Comparison of ENCODE assay signal across 26 mouse cellular contexts in genomic region chr3:66959972-66960371, GRCm38 (mm10). TPM values are rescaled to one million over a fixed set of nuclear protein-coding genes. Genes with fewer than 3 reads are reported as not detected.
A peak's percentile ranks its signal among the peaks of the same experiment; 100 is the strongest.
DNase-seq lines count a peak whose midpoint lies in the region; ATAC-seq and TF ChIP-seq lines count a peak whose summit lies in the region.
"Had no signal": no experiment of that assay in that cellular context is flagged by ENCODE, and none has a peak within 500 bp of the region (broad histone marks: within the 10 kb centered on the region; RNA-seq: fewer than 3 reads in every experiment).

No protein-coding gene starts in this region.

- peak overlapping the region; percentile 36 for H3K27ac ChIP-seq in MEL (ENCODE audit: control insufficient read depth, low read depth, low read length)
- H3K27ac ChIP-seq: forebrain, embryonic 10.5 days; forebrain, embryonic 13.5 days; gastrocnemius, adult 2 months; hindbrain, embryonic 12.5 days; hindbrain, embryonic 15.5 days had no signal

- H3K9me3 ChIP-seq in megakaryocyte, embryonic 14.5 days = no peaks in the 10 kb centered on the region
- no peaks in the 10 kb centered on the region for H3K9me3 ChIP-seq in MEL (replicated peaks; ENCODE audit: insufficient read depth, low read length)
- H3K9me3 ChIP-seq: forebrain, embryonic 10.5 days; forebrain, embryonic 13.5 days; hindbrain, embryonic 12.5 days; hindbrain, embryonic 15.5 days had no signal

- H3K4me3 ChIP-seq in megakaryocyte, embryonic 14.5 days (replicated peaks) = peak overlapping the region; percentile 20
- no peak overlapping the region for H3K4me3 ChIP-seq in MEL (ENCODE audit: control insufficient read depth in 1 of 2, insufficient read depth in 1 of 2, low read depth in 2 of 2, low read length in 2 of 2)
- H3K4me3 ChIP-seq: forebrain, embryonic 10.5 days; forebrain, embryonic 13.5 days; gastrocnemius, adult 2 months; hindbrain, embryonic 12.5 days; hindbrain, embryonic 15.5 days had no signal

- peaks cover 13% of the 10 kb centered on the region for H3K4me1 ChIP-seq in megakaryocyte, embryonic 14.5 days
- peaks cover 0 to 4% of the 10 kb centered on the region in 2 experiments; a peak in 1 of 4 replicates for H3K4me1 ChIP-seq in MEL (ENCODE audit: control insufficient read depth in 1 of 2, insufficient read depth in 2 of 2, low read length in 2 of 2)
- H3K4me1 ChIP-seq: forebrain, embryonic 10.5 days; forebrain, embryonic 13.5 days; hindbrain, embryonic 12.5 days; hindbrain, embryonic 15.5 days had no signal

- peak; percentile 75 for DNase-seq in MEL (ENCODE audit: low read depth, low spot score)
- peak; percentile 17 for DNase-seq in forelimb bud, embryonic 11.5 days (ENCODE audit: low read depth, low spot score)
- no peak for DNase-seq in right cerebral cortex, adult 2 months (ENCODE audit: low spot score in 2 of 2)
- DNase-seq in ovary, postnatal 10 days (ENCODE audit: low spot score) = no peak
- DNase-seq: adrenal gland, adult 2 months; adrenal gland, postnatal 14 days; B cell, adult 2 months; cerebellum, adult 11 months; cerebellum, adult 2 months; cerebellum, adult 9-11 months; cerebellum, postnatal 25 days; embryo, embryonic 11 days; gastrocnemius, adult 2 months; gastrocnemius, postnatal 14 days; heart, adult 11 months had no signal

- no peaks in the 10 kb centered on the region for H3K36me3 ChIP-seq in megakaryocyte, embryonic 14.5 days (replicated peaks; ENCODE audit: low read length)
- H3K36me3 ChIP-seq in MEL (ENCODE audit: control insufficient read depth in 1 of 2, insufficient read depth in 2 of 2, low read length in 2 of 2) = peaks cover 0 to 5% of the 10 kb centered on the region in 2 experiments; a peak in 2 of 4 replicates
- H3K36me3 ChIP-seq: forebrain, embryonic 10.5 days; hindbrain, embryonic 12.5 days; hindbrain, embryonic 15.5 days had no signal

- ATAC-seq in megakaryocyte, adult 5-6 weeks (ENCODE audit: poor library complexity, severe bottlenecking) = no peak
- ATAC-seq: forebrain, embryonic 13.5 days; forebrain, embryonic 16.5 days had no signal

- peak; percentile 67 to 68 for TF ChIP-seq EP300 in MEL (IDR thresholded peaks at IDR 0.05; ENCODE audit: low read depth in 1 of 2, low read length in 2 of 2)

- TF ChIP-seq CTCF in MEL (IDR thresholded peaks at IDR 0.05 in 2 of 3, conservative IDR thresholded peaks at IDR 0.05 in 1 of 3; ENCODE audit: control insufficient read depth in 1 of 3, insufficient read depth in 1 of 3, low read depth in 2 of 3, low read length in 3 of 3, poor library complexity in 1 of 3, severe bottlenecking in 1 of 3) = no peak

- no peak overlapping the region; the same call in 1 of the 2 replicates for H3K9ac ChIP-seq in MEL (ENCODE audit: control insufficient read depth, low read depth, low read length, poor library complexity, severe bottlenecking)
- H3K9ac ChIP-seq: forebrain, embryonic 13.5 days; hindbrain, embryonic 12.5 days; hindbrain, embryonic 15.5 days had no signal

- H3K27me3 ChIP-seq in megakaryocyte, embryonic 14.5 days (replicated peaks) = peaks cover 11% of the 10 kb centered on the region
- no peaks in the 10 kb centered on the region for H3K27me3 ChIP-seq in MEL (ENCODE audit: control insufficient read depth in 1 of 2, insufficient read depth in 2 of 2, low read length in 2 of 2)

- no peak for TF ChIP-seq RAD21 in MEL (IDR thresholded peaks at IDR 0.05; ENCODE audit: low read depth, low read length)

- no peaks in the 10 kb centered on the region for H3K79me2 ChIP-seq in MEL (ENCODE audit: control insufficient read depth, insufficient read depth, low read length, poor library complexity)

- no peak for TF ChIP-seq POLR2A in MEL (IDR thresholded peaks at IDR 0.05; ENCODE audit: control insufficient read depth in 1 of 2, insufficient read depth in 1 of 2, low read depth in 1 of 2, low read length in 2 of 2, poor library complexity in 1 of 2)

TF ChIP-seq in MEL, 35 proteins besides CTCF, POLR2A, EP300 and RAD21:
- TF ChIP-seq ETS1 (IDR thresholded peaks at IDR 0.05; ENCODE audit: low read depth, low read length) (peak; percentile 52; the same call in 1 of the 2 replicates), TAL1 (IDR thresholded peaks at IDR 0.05; ENCODE audit: low read length) (peak; percentile 47), MXI1 (IDR thresholded peaks at IDR 0.05; ENCODE audit: low read depth, low read length) (no peak), MAX (IDR thresholded peaks at IDR 0.05; ENCODE audit: low read length) (peak; percentile 67), ELF1 (IDR thresholded peaks at IDR 0.05; ENCODE audit: low read depth, low read length) (no peak), MYC (IDR thresholded peaks at IDR 0.05; ENCODE audit: low read depth, low read length) (peak; percentile 69; the same call in 1 of the 2 replicates), POLR2AphosphoS2 (IDR thresholded peaks at IDR 0.05; ENCODE audit: low read length) (no peak), NRF1 (IDR thresholded peaks at IDR 0.05; ENCODE audit: insufficient read depth, low read depth, low read length, poor library complexity, severe bottlenecking) (no peak), TCF12 (IDR thresholded peaks at IDR 0.05; ENCODE audit: low read depth, low read length) (0 out of 2 replicates have a peak, but pooled peaks have one; percentile 18), ZKSCAN1 (IDR thresholded peaks at IDR 0.05; ENCODE audit: low read depth, low read length) (no peak), GATA1 (IDR thresholded peaks at IDR 0.05; ENCODE audit: low read depth, low read length) (no peak), JUND (IDR thresholded peaks at IDR 0.05; ENCODE audit: low read depth, low read length) (peak; percentile 66; the same call in 1 of the 2 replicates)

RNA-seq across cellular contexts. Expression of gene Rsrc1, which starts 21.2 kb away (rescaled TPM):
- polyA plus RNA-seq in megakaryocyte, embryonic 14.5 days (2012; ENCODE audit: insufficient read depth, low replicate concordance) = 2.0 and 15.3 TPM in 2 replicates
- total RNA-seq in megakaryocyte, adult 5-6 weeks (2015) = 22.0 and 22.8 TPM in 2 replicates
- total RNA-seq in megakaryocyte, adult 5-6 weeks (2017) = 28.6 and 32.6 TPM in 2 replicates
- total RNA-seq in MEL (2012; rRNA removed) = 20.8 and 22.8 TPM in 2 replicates
- 100 to 1,000 TPM in 1 of 2 experiments, 10 to 100 TPM in 1; 42.7 to 100 TPM for polyA plus RNA-seq in MEL (2012; ENCODE audit: insufficient read depth in 1 of 2, insufficient read length in 2 of 2, low read depth in 1 of 2, low replicate concordance in 2 of 2, missing spikeins in 1 of 2)

RNA-seq across cellular contexts. Expression of gene Shox2, which starts 21.6 kb away (rescaled TPM):
- 0.20 and 2.2 TPM in 2 replicates for polyA plus RNA-seq in megakaryocyte, embryonic 14.5 days (2012; ENCODE audit: insufficient read depth, low replicate concordance)
- not detected in 2 replicates for total RNA-seq in megakaryocyte, adult 5-6 weeks (2015)
- not detected in 2 replicates for total RNA-seq in megakaryocyte, adult 5-6 weeks (2017)
- total RNA-seq in MEL (2012; rRNA removed) = 3.1 and 3.7 TPM in 2 replicates
- 1 to 10 TPM in 1 of 2 experiments, not detected in 1; 6.5 TPM for polyA plus RNA-seq in MEL (2012; ENCODE audit: insufficient read depth in 1 of 2, insufficient read length in 2 of 2, low read depth in 1 of 2, low replicate concordance in 2 of 2, missing spikeins in 1 of 2)
- total RNA-seq: hematopoietic stem cell, adult 5-6 weeks had no signal
- polyA plus RNA-seq: cortical plate, adult 2 months; frontal cortex, adult 2 months; intestine, embryonic 14.5 days had no signal

Comparison
In these comparisons a context has a peak if more than half of its experiments do, and no peak if none do; other contexts are left out.
1. DNase-seq: peak in MEL (single experiment) and forelimb bud, embryonic 11.5 days (single experiment); none in right cerebral cortex, adult 2 months (0 of 2) and ovary, postnatal 10 days (single experiment).